In the genomic region with DNA sequence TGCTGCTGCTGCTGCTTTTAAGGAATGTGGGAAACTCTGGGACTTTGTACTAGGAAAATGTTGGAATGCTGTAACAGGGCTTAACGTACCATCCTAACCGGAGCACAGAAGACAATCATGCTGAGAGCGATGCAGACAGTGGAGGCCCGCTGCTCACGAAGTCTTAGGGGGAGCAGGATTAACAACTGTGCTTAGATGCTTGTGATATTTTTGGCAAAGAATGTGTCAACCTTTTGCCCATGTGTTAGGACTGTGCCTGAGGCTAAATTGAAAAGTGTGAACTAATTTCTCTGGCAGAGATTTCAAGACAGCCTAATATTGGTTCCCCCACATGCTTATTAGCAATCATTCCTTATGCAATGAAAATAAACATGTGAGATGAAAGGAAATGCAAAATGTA, we compare ENCODE assay signal across 16 mouse cellular contexts.
"Had no signal": no experiment of that assay in that cellular context is flagged by ENCODE, and none has a peak within 500 bp of the region (broad histone marks: within the 10 kb centered on the region; RNA-seq: fewer than 3 reads in every experiment).

No protein-coding gene starts in this region.

- H3K4me2 ChIP-seq: neural tube, embryonic 13.5 days; neural tube, embryonic 15.5 days; stomach, embryonic 15.5 days had no signal

- DNase-seq: retina, postnatal 1 day; right cerebral cortex, adult 18-20 months; right cerebral cortex, postnatal 14 days; right cerebral cortex, postnatal 25 days; right cerebral cortex, postnatal 4 days; spleen, adult 18-20 months; thymus, adult 18-20 months; thymus, adult 2 months; thymus, postnatal 14 days; thymus, postnatal 25 days; thymus, postnatal 36 days; thymus, postnatal 4 days had no signal

- H3K4me1 ChIP-seq: neural tube, embryonic 13.5 days; neural tube, embryonic 15.5 days; stomach, embryonic 15.5 days had no signal

- H3K4me3 ChIP-seq: neural tube, embryonic 13.5 days; neural tube, embryonic 15.5 days; stomach, embryonic 15.5 days had no signal

- H3K9me3 ChIP-seq: neural tube, embryonic 13.5 days; neural tube, embryonic 15.5 days; stomach, embryonic 15.5 days had no signal

- H3K27me3 ChIP-seq: neural tube, embryonic 13.5 days; neural tube, embryonic 15.5 days; stomach, embryonic 15.5 days had no signal

- H3K27ac ChIP-seq: neural tube, embryonic 13.5 days; neural tube, embryonic 15.5 days; stomach, embryonic 15.5 days; stomach, postnatal 0 days had no signal

- H3K36me3 ChIP-seq: neural tube, embryonic 13.5 days; neural tube, embryonic 15.5 days; stomach, embryonic 15.5 days had no signal

- H3K9ac ChIP-seq: neural tube, embryonic 13.5 days; neural tube, embryonic 15.5 days; stomach, embryonic 15.5 days had no signal
